Mouse (Mus musculus): ENCODE data around the gene Skor1. TPM values are rescaled to one million over a fixed set of nuclear protein-coding genes. Genes with fewer than 3 reads are reported as not detected.
A peak's percentile ranks its signal among the peaks of the same experiment; 100 is the strongest.

The Skor1 gene
- total RNA-seq, 1 experiment from 2014 or later = not detected

DNA sequence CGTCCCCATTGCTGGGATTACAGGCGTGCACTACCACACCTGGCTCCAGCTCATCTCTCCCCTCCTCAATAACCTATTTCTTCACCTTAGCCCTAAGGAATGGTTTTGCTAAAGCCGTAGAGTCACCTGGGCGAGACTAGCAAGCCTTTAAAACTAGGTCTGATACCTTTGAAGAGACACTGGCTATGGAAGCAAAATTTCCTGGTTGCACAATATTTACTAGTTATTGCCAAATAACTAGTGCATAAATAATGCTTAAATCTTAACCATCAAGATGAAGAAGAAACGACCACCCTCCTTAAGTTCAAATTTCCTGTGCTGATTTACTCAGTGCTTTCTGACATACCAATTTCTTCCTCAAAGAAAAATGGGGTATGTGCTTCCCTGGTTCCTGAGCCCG lies 15.1 kb downstream of the Skor1 start:
- no peak for DNase-seq

DNA sequence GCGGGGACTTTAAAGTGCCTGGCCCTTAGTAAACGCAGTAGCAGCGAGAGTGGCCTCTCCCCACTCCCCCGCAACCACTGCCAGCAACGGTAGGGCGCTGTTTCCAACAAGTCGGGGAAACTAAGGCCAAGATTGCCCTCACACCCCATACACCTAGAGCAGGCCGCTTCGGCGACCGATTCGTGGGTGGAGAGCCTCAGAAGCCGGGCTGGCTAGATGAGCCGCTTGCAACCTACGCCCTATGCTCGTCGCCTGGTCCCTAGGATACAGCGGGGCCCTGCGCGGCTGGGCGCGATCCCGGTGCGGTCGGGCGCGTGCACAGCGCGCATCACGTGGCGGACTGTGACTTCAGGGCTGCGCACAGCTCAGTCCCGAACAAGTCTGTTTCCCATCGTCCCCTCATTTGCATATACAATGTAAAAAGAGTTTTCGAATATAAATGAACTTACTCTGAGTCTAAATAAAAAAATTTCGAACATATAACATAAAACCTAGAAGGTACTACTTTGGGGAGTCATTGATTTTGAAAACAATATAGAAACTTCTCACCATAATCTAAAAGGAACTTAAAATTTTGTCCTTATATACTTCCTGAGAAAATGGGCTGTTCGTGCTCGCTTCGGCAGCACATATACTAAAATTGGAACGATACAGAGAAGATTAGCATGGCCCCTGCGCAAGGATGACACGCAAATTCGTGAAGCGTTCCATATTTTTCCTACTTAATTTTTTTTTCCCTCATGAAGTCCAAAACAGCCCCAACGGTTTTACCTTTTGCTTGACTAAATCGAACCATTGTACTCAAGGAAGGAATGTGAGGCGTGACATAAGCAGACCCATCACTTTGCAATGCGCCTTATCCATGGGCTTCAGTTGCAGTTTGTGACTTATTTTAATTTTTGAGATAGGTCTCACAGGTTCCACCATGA lies 15.8 kb downstream of the Skor1 start:
- peak; percentile 96 for DNase-seq

DNA sequence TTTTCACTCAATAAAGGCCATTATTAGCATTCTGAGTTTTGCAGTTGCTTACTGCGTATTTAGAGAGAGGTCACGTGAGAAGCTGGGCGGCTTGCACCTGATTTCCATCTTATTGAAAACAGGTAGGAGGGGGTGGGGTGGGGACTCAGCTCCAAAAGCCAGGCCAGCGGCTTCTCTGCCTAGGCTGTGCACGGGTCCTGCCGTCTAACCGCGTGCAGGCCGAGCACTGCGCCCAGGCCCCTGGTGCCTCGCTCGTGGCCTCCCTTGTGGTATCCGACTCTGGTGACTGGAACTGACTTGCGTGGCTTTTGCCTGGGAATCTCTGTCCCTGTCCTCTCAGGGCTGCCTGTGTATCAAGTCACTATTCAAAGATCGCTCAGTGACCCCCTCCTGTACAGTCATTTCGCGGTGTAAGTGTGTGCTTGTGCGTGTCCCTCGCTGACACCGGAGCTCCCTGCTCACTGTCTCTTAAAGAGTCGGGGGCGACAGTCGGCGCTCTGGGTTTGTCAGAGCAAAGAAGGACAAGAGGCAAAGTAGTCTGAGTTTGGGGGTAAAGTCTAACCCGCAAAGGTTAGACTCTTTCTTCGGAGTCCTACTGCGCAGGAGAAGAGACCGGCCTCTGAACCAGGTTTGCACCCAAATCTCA lies 16.7 kb downstream of the Skor1 start:
- DNase-seq = peak; percentile 55

DNA sequence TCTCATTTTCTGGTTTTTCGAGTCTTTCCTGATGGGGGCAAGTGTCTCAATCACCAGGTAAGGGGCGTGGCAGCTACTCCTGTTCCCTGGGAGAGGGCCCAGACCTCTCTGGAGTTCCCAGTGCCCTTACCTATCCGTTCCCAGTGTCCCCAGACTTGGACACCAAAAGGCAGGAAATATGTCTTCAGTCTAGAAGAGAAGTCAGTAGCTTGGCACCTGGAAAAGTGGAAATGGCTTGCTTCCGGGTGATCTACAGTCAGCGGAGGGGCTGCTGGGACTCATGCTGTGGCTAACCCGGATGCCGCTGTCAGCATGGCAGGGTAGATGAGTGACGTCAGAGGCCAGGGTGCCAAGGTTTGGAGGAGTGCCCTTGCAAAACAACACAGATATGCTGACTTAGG lies 19.1 kb downstream of the Skor1 start:
- no peak for DNase-seq

DNA sequence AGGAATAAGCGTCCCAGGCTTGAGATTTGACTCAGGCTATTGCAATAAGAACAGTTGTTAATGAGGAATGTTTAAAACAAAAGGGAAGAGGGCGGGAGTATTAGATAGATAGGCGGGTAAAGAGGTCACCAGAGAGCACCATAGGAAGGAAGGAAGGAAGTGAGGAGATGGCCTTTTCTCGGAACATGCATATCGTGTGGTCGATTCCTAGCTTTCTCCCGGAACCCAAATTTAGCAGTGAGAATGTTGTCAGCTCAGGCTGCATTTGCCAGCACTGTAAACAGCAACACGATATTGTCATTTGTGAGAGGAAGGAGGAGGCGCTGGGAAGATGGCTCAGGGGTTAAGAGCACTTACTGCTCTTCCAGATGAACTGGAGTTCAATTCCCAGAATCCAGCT lies 24.2 kb downstream of the Skor1 start:
- DNase-seq = no peak

DNA sequence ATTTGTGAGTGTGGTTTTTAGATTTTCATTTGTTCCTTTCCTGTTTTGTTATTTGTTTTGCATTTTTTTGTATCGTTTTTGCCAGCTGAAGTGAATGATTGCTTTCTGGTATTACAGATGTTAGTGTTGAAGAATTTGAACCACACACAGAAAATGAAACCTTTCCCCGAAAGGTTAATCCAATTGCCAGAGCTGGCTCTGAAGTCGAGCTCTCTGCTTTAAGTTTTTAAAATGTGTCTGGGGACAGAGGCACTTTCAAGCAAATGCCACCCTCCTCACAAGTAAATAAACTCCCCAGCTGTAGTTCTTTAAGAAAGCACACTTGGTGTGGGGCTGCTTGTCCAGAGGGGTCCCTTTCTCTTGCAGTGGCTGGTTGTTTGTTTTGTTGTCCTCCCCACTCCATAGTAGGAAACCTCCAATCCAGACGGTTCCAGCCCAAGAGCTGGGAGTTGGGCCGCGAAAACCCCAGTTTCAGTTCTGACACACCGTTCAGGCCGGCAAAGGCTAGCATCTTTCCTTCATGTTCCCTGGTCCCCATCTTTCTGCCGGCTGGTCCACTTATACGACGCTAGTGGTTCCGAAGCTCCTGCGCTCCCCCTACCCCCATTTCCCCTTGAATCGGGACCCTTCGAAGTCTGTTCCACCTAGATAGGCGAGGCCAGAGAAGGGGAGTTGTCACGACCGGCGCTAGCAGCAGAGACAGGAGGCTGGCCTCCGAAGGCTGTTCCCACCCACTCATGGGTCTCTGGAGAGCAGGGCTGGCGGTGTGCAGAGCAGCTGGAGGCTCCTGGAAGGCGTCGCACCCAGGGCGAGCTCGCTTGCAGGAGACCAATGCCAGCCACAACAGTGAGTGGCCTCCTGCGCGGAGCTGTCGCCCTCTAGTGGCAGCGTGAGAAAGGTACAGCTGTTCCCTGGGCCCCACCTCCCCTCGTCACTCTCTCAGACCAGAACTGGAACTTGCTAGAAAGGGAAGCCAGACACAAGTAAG lies 25.0 kb downstream of the Skor1 start:
- DNase-seq = peak; percentile 95

DNA sequence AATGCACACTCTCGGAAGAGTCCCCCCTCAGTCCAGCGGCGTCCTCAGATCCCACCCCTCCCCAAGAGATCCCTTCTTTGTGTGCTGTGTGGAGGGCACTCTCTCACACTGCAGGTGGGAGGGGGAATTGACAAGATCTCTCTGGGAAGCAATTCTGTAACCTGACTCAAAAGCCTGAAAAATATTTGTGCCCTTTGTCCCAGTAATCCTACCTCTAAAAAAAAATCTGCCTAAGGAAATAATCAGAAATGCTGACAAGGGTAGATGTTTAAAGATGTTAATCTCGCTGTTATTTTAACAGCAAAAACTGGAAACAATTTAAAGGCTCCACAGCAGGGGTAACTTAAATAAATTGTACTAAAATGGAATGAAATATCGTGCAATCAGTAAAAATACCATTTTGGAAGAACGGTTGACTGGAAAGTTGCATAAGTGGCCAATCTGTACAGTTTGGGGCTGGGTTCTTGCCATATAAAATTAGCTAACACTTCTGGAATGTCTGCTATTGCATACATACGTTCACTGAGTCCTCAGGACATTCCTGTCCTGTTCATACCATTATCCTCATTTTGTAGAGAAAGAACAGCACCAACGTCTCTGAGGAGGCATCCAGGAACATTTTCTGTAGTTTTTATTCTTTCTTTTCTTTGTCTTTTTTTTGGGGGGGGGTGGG lies 26.5 kb downstream of the Skor1 start:
- no peak for DNase-seq

DNA sequence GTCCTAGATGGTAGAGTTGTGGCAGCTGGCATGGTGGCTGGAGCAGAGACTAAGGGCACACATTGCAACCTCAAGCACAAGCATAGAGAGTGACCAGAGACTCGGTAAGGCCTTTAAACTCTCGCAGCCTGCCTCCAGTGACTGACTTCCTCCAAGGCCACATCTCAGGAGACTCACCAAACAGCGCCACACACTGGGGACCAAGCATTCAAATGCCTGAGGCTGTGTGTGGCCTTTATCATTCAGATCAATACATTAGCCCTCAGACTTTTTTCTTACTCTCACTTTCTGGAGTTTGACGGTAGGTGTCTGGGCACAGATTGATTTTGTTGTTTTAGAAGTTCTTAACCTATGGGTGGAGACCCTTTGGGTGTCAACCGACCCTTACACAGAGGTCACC lies 30.4 kb downstream of the Skor1 start:
- DNase-seq = no peak

DNA sequence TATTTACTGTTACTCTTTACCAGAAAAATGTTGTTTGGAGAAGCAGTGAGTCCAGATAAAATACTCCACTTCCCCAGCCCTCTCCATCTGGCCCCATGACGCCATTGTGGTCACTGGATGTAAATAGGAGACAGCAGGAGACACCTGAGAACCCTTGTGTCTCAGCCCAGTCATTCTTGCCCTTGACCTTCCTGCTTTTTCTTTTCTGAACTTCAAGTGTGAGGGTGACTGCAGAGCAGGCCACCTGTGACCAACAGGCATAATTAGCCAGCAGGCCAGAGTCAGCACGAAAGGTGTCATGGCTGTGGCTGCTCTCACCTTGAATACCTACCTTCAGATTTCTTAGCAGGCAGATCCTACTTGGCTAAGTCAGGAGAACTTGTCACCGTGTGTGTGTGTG lies 36.2 kb downstream of the Skor1 start:
- DNase-seq = no peak

DNA sequence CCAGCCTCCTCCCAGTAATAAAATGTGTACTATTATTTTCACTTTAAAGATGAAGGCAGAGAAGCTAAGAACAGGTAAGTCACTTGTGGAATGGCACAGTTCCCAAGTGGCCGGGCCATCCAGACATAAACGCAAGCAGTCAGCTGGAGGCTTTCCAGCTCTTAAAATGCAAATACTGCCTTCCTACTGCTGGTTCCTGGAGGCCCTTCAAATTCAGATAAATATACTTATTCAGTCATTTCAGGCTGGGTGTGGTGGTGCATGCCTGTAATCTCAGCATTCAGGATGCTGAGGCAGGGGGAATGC lies 39.0 kb downstream of the Skor1 start:
- DNase-seq = no peak

DNA sequence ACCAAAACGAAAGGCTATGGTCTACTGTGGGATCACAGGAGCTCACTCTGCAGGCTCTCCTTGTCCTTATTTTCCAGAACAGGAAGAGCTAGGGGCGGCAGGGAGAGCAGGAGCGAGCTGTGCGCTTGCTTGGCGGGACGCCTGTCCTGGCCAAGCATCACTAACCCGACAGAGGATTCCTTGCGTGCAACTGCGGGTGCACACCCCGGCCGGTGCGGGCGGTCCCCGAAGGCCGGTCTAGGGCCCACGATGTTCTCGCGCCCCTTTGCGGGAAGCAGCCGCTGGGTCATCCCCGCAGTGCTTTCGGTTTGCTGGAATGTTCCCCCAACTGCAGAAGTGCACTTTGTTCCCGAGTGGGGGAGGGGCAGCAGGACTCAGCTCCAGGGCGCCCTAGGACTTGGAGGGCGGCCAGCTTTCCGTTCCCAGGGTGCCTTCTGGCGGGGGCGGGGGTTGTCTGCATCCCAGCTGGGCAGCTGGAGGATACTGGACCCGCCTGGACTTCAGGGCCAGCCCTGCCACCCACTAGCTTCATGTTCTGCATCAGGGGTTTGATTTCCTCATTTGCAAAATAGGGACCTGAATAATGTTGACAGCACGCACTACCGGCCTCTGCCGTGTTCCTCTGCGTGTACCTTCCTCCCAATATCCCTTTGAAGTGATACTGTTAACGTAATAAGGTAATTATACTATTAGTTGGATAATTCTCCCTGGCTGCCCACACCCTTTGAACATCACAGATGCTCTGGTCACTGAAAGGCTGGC lies 39.6 kb downstream of the Skor1 start:
- peak; percentile 97 for DNase-seq

DNA sequence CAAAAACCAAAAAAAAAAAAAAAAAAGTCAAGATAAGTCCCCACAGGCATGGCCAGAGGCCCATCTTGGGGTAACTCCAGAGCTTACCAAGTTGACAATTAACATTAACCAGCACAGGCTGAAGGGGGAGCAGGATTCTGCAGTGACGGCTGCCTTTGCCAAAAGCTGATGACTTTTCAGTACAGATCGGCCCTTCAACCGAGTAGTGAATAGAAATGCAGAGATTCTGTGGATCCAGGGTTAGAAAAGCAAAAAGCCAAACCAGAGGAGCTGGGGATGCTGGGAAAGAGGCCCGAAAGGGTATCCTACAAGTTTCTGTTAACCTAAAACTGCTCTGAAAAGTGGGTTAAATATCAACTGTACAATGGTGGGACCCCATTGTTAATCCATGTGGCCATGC lies 40.2 kb downstream of the Skor1 start:
- DNase-seq = peak; percentile 45

DNA sequence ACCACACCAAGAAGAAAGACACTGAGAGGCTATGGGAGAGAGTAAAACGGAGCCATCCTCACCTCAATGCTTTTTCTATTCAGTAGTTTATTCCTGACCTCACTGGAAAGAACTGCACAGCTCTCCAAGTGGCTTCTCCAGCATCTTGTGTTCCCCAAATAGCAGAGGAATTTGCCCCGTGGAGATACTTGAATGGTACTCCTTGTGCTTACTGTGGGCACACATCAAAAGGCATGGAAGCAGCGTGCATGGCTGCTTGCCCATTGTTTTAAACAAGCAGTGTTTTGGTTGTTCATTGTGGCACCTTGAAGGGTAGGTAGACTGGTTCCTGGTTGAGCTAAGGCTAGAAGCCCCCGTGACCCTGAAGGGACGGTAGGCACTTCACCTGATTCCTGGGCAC lies 48.1 kb downstream of the Skor1 start:
- no peak for DNase-seq

DNA sequence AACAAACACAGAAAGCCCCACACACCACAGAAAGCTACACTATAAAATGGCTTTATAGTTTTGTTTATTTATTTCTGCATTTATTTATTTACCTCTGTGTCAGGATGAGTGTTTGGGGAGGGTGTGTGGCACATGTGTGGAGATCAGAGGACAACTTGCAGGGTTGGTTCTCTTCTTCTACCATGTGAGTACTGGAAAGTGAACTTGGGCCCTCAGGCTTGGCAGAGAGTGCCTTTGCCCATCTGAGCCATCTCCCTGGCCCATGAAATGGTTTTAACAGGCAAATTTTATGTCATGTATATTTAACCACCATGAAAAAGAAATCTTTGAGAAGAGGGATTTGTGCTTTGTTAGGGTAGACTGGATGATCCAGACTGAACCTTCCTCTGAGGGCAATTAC lies 48.9 kb downstream of the Skor1 start:
- DNase-seq = no peak

DNA sequence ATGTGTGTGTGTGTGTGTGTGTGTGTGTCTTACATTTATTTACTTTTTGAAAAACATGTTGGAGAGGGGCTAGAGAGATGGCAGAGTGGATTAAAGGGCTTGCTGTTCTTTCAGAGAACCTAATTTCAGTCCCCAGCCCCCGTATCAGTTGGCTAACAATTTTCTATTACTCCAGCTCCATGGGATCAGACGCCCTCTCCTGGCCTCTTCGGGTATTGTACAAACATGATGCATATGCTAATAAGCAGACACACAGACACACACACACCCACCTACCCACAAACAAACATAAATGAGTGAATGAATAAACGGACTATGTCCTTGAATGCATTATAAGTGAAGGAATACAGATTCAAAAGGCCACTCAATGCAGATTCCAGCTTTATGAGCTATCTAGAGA lies 49.4 kb downstream of the Skor1 start:
- no peak for DNase-seq

DNA sequence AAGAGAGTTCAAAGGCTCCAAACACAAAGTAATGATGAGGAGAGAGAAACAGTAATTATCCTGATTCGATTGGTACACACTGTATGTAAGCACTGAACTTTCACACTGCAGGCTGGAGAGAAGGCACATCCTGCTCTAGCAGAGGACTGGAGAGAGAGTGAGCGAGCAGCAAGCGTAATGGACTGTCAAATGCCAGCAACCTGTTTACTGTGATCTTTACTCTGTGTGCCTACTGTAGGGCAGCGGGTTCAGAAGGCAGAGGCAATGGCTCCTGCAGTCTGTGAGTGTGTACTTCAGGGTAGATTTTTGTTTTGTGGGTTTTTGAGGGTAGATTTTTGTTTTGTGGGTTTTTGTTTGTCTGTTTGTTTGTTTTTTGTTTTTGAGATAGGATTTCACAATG lies 49.9 kb downstream of the Skor1 start:
- DNase-seq = no peak

DNA sequence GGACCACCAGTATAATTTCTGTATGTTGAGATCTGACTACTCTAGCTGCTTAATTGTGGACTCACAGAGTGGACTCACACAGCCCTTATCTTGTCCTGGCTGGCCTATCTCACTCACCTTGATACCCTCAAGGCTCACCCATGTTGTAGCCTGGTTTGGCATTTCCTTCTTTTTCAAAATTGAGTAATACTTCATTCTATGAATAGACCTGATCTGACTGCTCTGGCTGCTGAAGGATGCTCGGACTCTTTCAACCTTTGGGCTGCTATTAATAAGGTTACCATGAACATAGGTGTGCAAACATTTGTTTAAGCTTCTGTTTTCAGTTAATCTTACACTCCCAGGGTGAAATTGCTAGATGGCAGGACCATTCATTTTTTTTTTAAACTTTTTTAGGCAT lies 51.6 kb downstream of the Skor1 start:
- no peak for DNase-seq

DNA sequence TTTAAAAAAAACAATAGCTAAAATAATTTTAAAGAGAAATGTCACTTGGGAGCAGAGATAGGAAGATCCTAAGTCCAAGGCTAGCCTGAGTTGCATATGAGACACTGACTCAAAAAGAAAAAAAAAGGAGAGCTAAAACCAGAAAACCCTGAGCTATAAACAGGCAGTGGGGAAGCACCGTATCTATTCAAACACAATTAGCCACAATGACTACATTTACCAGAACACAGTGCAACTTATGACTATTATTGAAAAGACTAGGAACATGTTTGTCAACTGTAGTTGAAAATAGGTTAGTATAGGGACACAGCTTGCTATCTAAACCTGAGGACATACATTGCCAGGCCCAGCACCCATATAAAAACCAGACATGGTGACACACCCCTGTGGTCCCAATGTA lies 54.7 kb downstream of the Skor1 start:
- DNase-seq = no peak

DNA sequence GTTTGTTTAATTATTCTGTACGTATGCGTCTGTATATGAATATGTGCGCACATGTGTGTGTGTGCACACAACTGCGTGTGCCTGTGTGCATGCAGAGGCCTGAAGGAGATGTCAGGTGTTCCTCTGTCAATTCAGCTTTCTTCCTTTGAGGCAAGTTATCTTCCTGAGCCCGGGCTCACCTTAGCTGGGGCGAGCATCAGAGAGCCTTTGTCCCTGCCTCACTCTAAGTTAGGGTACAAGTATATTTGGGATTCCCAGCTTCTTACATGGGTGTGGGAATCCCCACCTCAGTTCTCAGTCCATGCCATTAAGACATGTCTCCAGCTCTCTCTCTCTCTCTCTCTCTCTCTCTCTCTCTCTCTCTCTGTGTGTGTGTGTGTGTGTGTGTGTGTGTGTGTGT lies 56.2 kb downstream of the Skor1 start:
- no peak for DNase-seq

DNA sequence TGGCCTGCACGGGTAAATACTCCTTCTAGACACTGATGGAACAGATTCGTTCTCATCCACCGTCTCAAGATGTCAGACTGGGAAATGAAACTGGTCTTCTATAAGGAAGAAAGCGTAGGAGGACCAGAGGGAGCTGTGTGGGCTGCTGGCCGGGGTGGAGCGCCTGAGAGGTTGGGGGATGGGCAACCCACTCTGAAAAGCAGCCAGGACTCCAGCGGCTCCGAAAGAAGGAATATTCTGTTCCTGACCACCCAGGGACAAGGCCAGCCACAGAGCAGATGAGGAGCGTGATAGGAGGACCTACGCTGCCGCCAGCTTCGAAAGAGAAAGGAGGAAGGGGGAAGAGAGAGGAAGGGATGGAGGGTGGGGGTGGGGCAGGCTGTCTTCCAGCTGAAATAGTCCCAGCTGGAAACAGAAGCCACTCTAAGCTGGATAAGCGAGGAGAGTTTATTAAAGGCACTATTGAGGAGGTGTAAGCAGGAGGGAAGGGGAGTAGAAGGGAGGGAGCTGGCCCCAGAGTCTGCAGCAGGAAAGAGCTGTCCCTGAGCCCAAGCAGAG lies 56.7 kb downstream of the Skor1 start:
- DNase-seq = peak; percentile 68
